Mouse (Mus musculus) mature B cell (primary cell): Measurements from ENCODE around the gene Slc16a12.
"Not testable (repeated sequence)": the region's sequence is repeated elsewhere in the genome, so short reads cannot be mapped to it uniquely, and the experiment has no call there.

Experiments
- in situ Hi-C: fragments of 300-500 bp; cut with MboI; formaldehyde crosslinking; loops from 2 replicates; pipeline ENCODE4 v1.14.3; 2019

The Slc16a12 gene

GRCm38 (mm10) chr19:34746688-34747504 is at the start of gene Slc16a12:
Gene Slc16a12, minus strand, starts transcription at chr19:34747289.
- in situ Hi-C loops = no loop called here

GRCm38 (mm10) chr19:34796396-34796795 is 49.3 kb upstream of the Slc16a12 start:
- in situ Hi-C loops = no loop called here

- in situ Hi-C loops = no loop called here
These were observed 35.4 kb upstream of the Slc16a12 start for GRCm38 (mm10) chr19:34782491-34782890.

- in situ Hi-C loops = no loop called here
These were observed 31.9 kb upstream of the Slc16a12 start for GRCm38 (mm10) chr19:34778993-34779392.

GRCm38 (mm10) chr19:34778098-34778497 is 31.0 kb upstream of the Slc16a12 start:
- in situ Hi-C loops = no loop called here

GRCm38 (mm10) chr19:34772775-34773174 is 25.7 kb upstream of the Slc16a12 start:
- in situ Hi-C loops = no loop called here

GRCm38 (mm10) chr19:34770764-34771163 is 23.7 kb upstream of the Slc16a12 start:
- in situ Hi-C loops = no loop called here

- in situ Hi-C loops = no loop called here
These were observed 11.7 kb upstream of the Slc16a12 start for GRCm38 (mm10) chr19:34758754-34759153.

GRCm38 (mm10) chr19:34756561-34757240 is 9.6 kb upstream of the Slc16a12 start:
- in situ Hi-C loops = no loop called here

GRCm38 (mm10) chr19:34755680-34756079 is 8.6 kb upstream of the Slc16a12 start:
- in situ Hi-C loops = no loop called here

- in situ Hi-C loops = no loop called here
These were observed 6.2 kb upstream of the Slc16a12 start for GRCm38 (mm10) chr19:34753243-34753642.

GRCm38 (mm10) chr19:34752391-34753092 is 5.5 kb upstream of the Slc16a12 start:
- in situ Hi-C loops = no loop called here

- in situ Hi-C loops = no loop called here
These were observed 4.1 kb upstream of the Slc16a12 start for GRCm38 (mm10) chr19:34751150-34751549.

GRCm38 (mm10) chr19:34748992-34749391 is 1.9 kb upstream of the Slc16a12 start:
- in situ Hi-C loops = no loop called here

GRCm38 (mm10) chr19:34747969-34748368 is 880 bp upstream of the Slc16a12 start:
- in situ Hi-C loops = not testable (repeated sequence)

- in situ Hi-C loops = no loop called here
These were observed 888 bp downstream of the Slc16a12 start for GRCm38 (mm10) chr19:34746201-34746600.

- in situ Hi-C loops = no loop called here
These were observed 2.1 kb downstream of the Slc16a12 start for GRCm38 (mm10) chr19:34745012-34745411.

GRCm38 (mm10) chr19:34737916-34738315 is 9.2 kb downstream of the Slc16a12 start:
- in situ Hi-C loops = no loop called here

- in situ Hi-C loops = no loop called here
These were observed 11.2 kb downstream of the Slc16a12 start for GRCm38 (mm10) chr19:34735900-34736299.

- in situ Hi-C loops = no loop called here
These were observed 14.1 kb downstream of the Slc16a12 start for GRCm38 (mm10) chr19:34733020-34733419.

GRCm38 (mm10) chr19:34731356-34731755 is 15.7 kb downstream of the Slc16a12 start:
- in situ Hi-C loops = no loop called here

- in situ Hi-C loops = no loop called here
These were observed 16.5 kb downstream of the Slc16a12 start for GRCm38 (mm10) chr19:34730584-34730983.

GRCm38 (mm10) chr19:34729505-34729904 is 17.6 kb downstream of the Slc16a12 start:
- in situ Hi-C loops = no loop called here
